Mouse (Mus musculus): ENCODE results near the gene Mta1. TPM values are rescaled to one million over a fixed set of nuclear protein-coding genes. Genes with fewer than 3 reads are reported as not detected.

Mta1 gene
- polyA plus RNA-seq, 1 experiment = 101 TPM

DNA sequence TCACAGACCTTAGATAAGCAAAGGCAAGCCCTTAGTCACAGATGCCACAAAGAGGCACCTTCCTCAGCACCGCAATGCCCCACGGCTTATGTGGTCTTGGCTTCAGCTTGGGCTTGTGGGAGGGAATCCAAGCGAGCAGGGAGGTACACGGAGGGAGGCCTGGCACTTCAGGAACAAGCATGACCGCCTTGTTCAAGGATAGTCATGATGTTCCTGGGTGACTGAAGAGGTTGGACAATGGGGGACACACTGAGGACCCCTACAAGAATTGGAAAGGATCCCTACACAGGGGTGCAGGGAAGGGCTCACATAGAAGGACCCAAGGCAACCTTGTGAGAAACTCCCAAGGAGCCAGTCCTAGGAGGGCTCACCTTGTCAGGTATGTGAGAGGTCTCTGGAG, 1.0 kb upstream of the Mta1 start:
- Histone ChIP-seq H3K79me2 (ENCODE audit: control insufficient read depth, insufficient read depth) (peaks cover 33% of the 10 kb centered on the region), H3K4me3 (peak overlapping the region; percentile 32), H3K27me3 (ENCODE audit: control insufficient read depth, insufficient read depth, insufficient read length) (no peaks in the 10 kb centered on the region), H3ac (ENCODE audit: control insufficient read depth, insufficient read length) (no peak overlapping the region), H3K4me2 (ENCODE audit: low read depth) (no peak overlapping the region), H3K36me3 (ENCODE audit: control insufficient read depth, insufficient read depth) (no peaks in the 10 kb centered on the region)
- TF ChIP-seq TCF12 (IDR thresholded peaks at IDR 0.05; ENCODE audit: insufficient read depth, poor library complexity, severe bottlenecking) (no peak), MYOG (IDR thresholded peaks at IDR 0.05; ENCODE audit: control insufficient read depth in 1 of 3, insufficient read depth in 1 of 3, insufficient read length in 2 of 3, low read depth in 2 of 3) (no peak), POLR2AphosphoS2 (IDR thresholded peaks at IDR 0.05; ENCODE audit: insufficient read length, low read depth) (no peak), MAX (IDR thresholded peaks at IDR 0.05; ENCODE audit: low read depth) (no peak), TCF3 (IDR thresholded peaks at IDR 0.05; ENCODE audit: insufficient read length, low read depth) (no peak), REST (IDR thresholded peaks at IDR 0.05; ENCODE audit: insufficient read depth, insufficient read length) (no peak), MYOD1 (IDR thresholded peaks at IDR 0.05; ENCODE audit: control insufficient read depth in 1 of 3, insufficient read length in 2 of 3, low read depth in 2 of 3) (no peak), CEBPB (IDR thresholded peaks at IDR 0.05; ENCODE audit: insufficient read depth, poor library complexity, severe bottlenecking) (no peak), USF1 (IDR thresholded peaks at IDR 0.05; ENCODE audit: low read depth) (no peak), E2F4 (IDR thresholded peaks at IDR 0.05; ENCODE audit: insufficient read depth) (no peak), SRF (IDR thresholded peaks at IDR 0.05; ENCODE audit: control insufficient read depth, insufficient read length, low read depth) (no peak), POLR2A (IDR thresholded peaks at IDR 0.05; ENCODE audit: insufficient read length, low read depth) (no peak)

GRCm38 (mm10) chr12:113098530-113099151, 563 bp downstream of the Mta1 start:
- Histone ChIP-seq H3K27me3 (ENCODE audit: control insufficient read depth, insufficient read depth, insufficient read length) (no peaks in the 10 kb centered on the region), H3ac (ENCODE audit: control insufficient read depth, insufficient read length) (peak overlapping the region; percentile 95)
- no peak for TF ChIP-seq E2F4 (IDR thresholded peaks at IDR 0.05; ENCODE audit: insufficient read depth)
- TF ChIP-seq TCF3 (IDR thresholded peaks at IDR 0.05; ENCODE audit: insufficient read length, low read depth) = no peak
- no peak for TF ChIP-seq MYOD1 (IDR thresholded peaks at IDR 0.05; ENCODE audit: control insufficient read depth in 1 of 3, insufficient read length in 2 of 3, low read depth in 2 of 3)
- no peak for TF ChIP-seq MAX (IDR thresholded peaks at IDR 0.05; ENCODE audit: low read depth)
- TF ChIP-seq POLR2AphosphoS2 (IDR thresholded peaks at IDR 0.05; ENCODE audit: insufficient read length, low read depth) = no peak
- TF ChIP-seq SRF (IDR thresholded peaks at IDR 0.05; ENCODE audit: control insufficient read depth, insufficient read length, low read depth) = no peak
- TF ChIP-seq POLR2A (IDR thresholded peaks at IDR 0.05; ENCODE audit: insufficient read length, low read depth) = no peak
- no peak for TF ChIP-seq TCF12 (IDR thresholded peaks at IDR 0.05; ENCODE audit: insufficient read depth, poor library complexity, severe bottlenecking)
- no peak for TF ChIP-seq CEBPB (IDR thresholded peaks at IDR 0.05; ENCODE audit: insufficient read depth, poor library complexity, severe bottlenecking)
- TF ChIP-seq MYOG (IDR thresholded peaks at IDR 0.05; ENCODE audit: control insufficient read depth in 1 of 3, insufficient read depth in 1 of 3, insufficient read length in 2 of 3, low read depth in 2 of 3) = no peak
- no peak for TF ChIP-seq REST (IDR thresholded peaks at IDR 0.05; ENCODE audit: insufficient read depth, insufficient read length)

GRCm38 (mm10) chr12:113099470-113100237, 1.6 kb downstream of the Mta1 start:
- TF ChIP-seq TCF3 (IDR thresholded peaks at IDR 0.05; ENCODE audit: insufficient read length, low read depth) (no peak), REST (IDR thresholded peaks at IDR 0.05; ENCODE audit: insufficient read depth, insufficient read length) (no peak), MAX (IDR thresholded peaks at IDR 0.05; ENCODE audit: low read depth) (no peak), POLR2A (IDR thresholded peaks at IDR 0.05; ENCODE audit: insufficient read length, low read depth) (no peak), E2F4 (IDR thresholded peaks at IDR 0.05; ENCODE audit: insufficient read depth) (no peak), POLR2AphosphoS2 (IDR thresholded peaks at IDR 0.05; ENCODE audit: insufficient read length, low read depth) (no peak), CEBPB (IDR thresholded peaks at IDR 0.05; ENCODE audit: insufficient read depth, poor library complexity, severe bottlenecking) (no peak), TCF12 (IDR thresholded peaks at IDR 0.05; ENCODE audit: insufficient read depth, poor library complexity, severe bottlenecking) (no peak), MYOD1 (IDR thresholded peaks at IDR 0.05; ENCODE audit: control insufficient read depth in 1 of 3, insufficient read length in 2 of 3, low read depth in 2 of 3) (no peak), USF1 (IDR thresholded peaks at IDR 0.05; ENCODE audit: low read depth) (no peak)
- H3K4me2 ChIP-seq (ENCODE audit: low read depth) = peak overlapping the region; percentile 94
- H3K27me3 ChIP-seq (ENCODE audit: control insufficient read depth, insufficient read depth, insufficient read length) = no peaks in the 10 kb centered on the region
- no peaks in the 10 kb centered on the region for H3K36me3 ChIP-seq (ENCODE audit: control insufficient read depth, insufficient read depth)
- H3K79me2 ChIP-seq (ENCODE audit: control insufficient read depth, insufficient read depth) = peaks cover 59% of the 10 kb centered on the region
- H3ac ChIP-seq (ENCODE audit: control insufficient read depth, insufficient read length) = peak overlapping the region; percentile 95
- peak overlapping the region; percentile 32 for H3K4me3 ChIP-seq

More at GRCm38 (mm10) chr12:113098530-113099151, 563 bp downstream of the Mta1 start:
- Histone ChIP-seq H3K36me3 (ENCODE audit: control insufficient read depth, insufficient read depth) (no peaks in the 10 kb centered on the region), H3K4me2 (ENCODE audit: low read depth) (peak overlapping the region; percentile 94), H3K79me2 (ENCODE audit: control insufficient read depth, insufficient read depth) (peaks cover 49% of the 10 kb centered on the region), H3K4me3 (peak overlapping the region; percentile 32)

DNA sequence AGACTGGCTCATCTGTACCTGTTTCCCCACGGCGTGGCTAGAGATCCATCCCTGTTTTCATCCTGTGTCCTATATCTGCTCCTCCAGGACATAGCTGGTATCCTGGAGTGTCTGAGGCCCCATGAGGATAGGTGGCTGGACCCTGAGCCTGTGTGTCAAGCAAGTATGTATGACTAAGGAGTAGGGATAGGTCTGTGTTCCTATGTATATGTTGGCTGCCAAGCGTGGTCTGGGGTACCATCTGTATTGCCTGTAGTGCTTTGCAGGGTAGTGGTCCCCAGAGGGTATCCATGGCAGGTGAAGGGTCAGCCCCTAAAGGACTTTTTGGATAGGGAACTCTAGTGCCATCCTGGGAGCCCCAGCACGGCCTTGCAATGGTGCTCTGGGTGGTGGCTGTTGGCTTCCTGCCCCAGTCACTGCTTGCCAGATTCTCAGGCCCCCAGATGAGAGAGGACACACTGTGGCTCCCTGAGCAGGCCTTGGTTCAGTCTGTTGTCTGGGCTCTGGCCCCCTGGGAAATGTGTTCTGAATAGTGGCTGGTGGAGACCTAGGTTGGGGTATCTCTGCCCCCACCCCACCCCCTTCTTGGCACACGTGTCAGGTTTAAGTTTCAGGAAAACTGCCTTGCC, 2.5 kb downstream of the Mta1 start:
- Histone ChIP-seq H3K4me2 (ENCODE audit: low read depth) (peak overlapping the region; percentile 18), H3K27me3 (ENCODE audit: control insufficient read depth, insufficient read depth, insufficient read length) (no peaks in the 10 kb centered on the region)
- TF ChIP-seq USF1 (IDR thresholded peaks at IDR 0.05; ENCODE audit: low read depth) (no peak), TCF3 (IDR thresholded peaks at IDR 0.05; ENCODE audit: insufficient read length, low read depth) (no peak), TCF12 (IDR thresholded peaks at IDR 0.05; ENCODE audit: insufficient read depth, poor library complexity, severe bottlenecking) (no peak), MYOG (IDR thresholded peaks at IDR 0.05; ENCODE audit: control insufficient read depth in 1 of 3, insufficient read depth in 1 of 3, insufficient read length in 2 of 3, low read depth in 2 of 3) (no peak), REST (IDR thresholded peaks at IDR 0.05; ENCODE audit: insufficient read depth, insufficient read length) (no peak), POLR2AphosphoS2 (IDR thresholded peaks at IDR 0.05; ENCODE audit: insufficient read length, low read depth) (no peak), MYOD1 (IDR thresholded peaks at IDR 0.05; ENCODE audit: control insufficient read depth in 1 of 3, insufficient read length in 2 of 3, low read depth in 2 of 3) (no peak), SRF (IDR thresholded peaks at IDR 0.05; ENCODE audit: control insufficient read depth, insufficient read length, low read depth) (no peak), MAX (IDR thresholded peaks at IDR 0.05; ENCODE audit: low read depth) (no peak), POLR2A (IDR thresholded peaks at IDR 0.05; ENCODE audit: insufficient read length, low read depth) (no peak), E2F4 (IDR thresholded peaks at IDR 0.05; ENCODE audit: insufficient read depth) (no peak), CEBPB (IDR thresholded peaks at IDR 0.05; ENCODE audit: insufficient read depth, poor library complexity, severe bottlenecking) (no peak)

More for the DNA sequence above, 2.5 kb downstream of the Mta1 start:
- no peaks in the 10 kb centered on the region for H3K36me3 ChIP-seq (ENCODE audit: control insufficient read depth, insufficient read depth)
- H3K79me2 ChIP-seq (ENCODE audit: control insufficient read depth, insufficient read depth) = peaks cover 68% of the 10 kb centered on the region
- no peak overlapping the region for H3ac ChIP-seq (ENCODE audit: control insufficient read depth, insufficient read length)
- peak overlapping the region; percentile 32 for H3K4me3 ChIP-seq
